Mouse (Mus musculus) frontal cortex, postnatal 14 days (tissue): ENCODE measurements around the gene Olfr70.

ENCODE experiments used
- DNase-seq, 2 experiments: peaks; one replicate each; pipeline ENCODE4 v3.0.0; 2022; ENCODE audit warnings: low spot score in 2 of 2

Olfr70 gene

DNA sequence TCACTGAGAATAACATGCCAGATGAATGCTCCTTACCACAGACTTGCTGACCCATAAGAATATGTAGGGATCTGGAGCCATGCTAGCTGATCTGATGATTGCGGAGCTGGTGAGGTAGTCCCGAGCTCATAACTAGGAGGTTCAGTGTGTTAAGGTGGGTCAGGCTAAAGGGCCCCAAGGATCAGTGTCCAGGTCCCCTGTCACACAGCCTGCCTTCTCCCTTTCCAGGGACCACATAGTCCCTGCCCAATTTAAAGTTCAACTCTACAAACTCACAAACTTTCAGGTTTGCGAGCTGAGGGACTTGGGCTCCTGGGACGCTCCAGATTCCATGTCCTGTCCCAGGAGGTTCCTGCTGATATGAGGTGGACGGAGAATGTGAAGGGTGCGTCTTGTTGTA lies at the start of gene Olfr70:
Gene Olfr70, minus strand, starts transcription at position 101 of the 400 bp plus-strand sequence.
- DNase-seq, result no peak

DNA sequence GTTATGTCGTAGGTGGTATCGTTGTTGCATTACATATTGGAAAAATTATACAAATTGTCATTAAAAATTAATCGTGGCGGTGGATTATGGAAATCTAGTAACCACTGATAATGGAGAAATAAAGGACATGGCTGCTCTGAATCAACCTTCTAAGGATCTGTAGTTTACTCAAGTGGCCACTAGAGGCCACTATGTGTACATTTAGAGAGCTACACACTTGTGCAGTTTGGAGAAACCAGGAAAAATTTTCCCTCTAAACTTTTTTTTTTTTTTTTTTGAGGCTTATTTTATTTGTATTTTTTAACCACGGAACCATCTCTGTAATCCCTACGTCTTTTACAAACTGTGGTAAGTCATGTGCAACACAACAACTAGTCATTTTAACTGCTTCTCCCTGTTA lies 44.6 kb upstream of the Olfr70 start:
- DNase-seq, result no peak

- no peak for DNase-seq
These were observed 42.5 kb upstream of the Olfr70 start for GRCm38 (mm10) chr4:43743099-43743498.

DNA sequence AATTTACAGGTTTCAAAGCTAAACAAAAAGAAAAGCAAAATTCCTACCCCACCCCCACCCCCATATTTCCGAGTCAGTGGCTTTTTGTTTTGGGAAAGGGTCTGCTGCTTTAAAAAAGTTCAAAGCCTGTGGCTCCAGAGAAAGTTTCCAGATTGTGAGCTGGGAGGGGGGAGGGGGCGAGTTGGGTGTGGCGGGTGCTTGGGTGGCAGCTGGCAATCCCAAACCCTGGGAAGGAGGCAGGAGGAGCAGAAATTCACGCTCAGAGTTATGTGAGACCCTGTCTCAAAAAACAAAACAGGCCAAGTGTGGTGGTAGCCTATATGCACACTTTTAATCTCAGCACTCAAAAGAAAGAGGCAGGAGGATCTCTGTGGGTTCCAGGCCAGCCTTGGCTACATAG lies 42.0 kb upstream of the Olfr70 start:
- DNase-seq, result no peak

- no peak for DNase-seq
These were observed 40.9 kb upstream of the Olfr70 start for GRCm38 (mm10) chr4:43741526-43741925.

- DNase-seq, result no peak
These were observed 38.5 kb upstream of the Olfr70 start for GRCm38 (mm10) chr4:43738989-43739674.

GRCm38 (mm10) chr4:43737144-43737543 lies 36.5 kb upstream of the Olfr70 start:
- no peak for DNase-seq

DNA sequence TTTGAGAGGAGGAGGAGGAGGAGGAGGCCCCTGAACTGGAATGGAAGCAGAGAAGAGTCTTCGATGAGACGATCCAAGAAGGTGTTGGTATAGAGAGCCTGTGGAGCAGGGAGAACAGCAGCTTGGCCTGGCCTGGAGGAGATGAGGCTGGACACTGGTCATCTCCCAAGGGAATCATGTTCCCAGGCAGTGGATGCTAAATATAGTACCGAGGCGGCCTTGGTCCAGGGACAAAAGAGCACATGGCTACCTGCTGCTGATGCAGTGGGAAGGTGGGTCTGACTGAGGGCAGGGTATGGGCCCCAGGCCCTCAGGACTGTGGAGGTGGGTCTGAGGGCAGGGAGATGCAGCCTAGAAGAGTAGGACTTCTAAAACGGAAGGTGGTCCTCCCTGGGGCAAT lies 32.6 kb upstream of the Olfr70 start:
- DNase-seq, result no peak

DNA sequence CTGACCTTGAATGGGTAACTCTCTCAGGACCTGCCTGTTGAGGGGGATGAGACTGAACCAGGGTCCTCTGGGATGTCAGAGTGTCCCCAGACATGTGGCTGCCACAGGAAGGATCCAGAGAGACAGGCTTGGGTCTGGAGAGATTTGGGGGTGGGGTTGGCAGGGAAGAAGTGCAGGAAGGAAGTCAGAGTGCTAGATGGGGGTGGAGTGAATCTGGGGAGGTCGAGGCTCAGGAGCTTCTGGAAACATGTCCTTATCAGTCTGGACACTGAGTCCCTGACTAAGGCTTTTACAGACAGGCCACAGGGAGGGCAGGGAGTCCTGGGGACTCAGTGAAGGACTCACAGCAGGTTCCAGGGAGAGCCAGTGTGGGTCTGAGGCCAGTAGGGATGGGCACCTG lies 31.6 kb upstream of the Olfr70 start:
- no peak for DNase-seq

DNA sequence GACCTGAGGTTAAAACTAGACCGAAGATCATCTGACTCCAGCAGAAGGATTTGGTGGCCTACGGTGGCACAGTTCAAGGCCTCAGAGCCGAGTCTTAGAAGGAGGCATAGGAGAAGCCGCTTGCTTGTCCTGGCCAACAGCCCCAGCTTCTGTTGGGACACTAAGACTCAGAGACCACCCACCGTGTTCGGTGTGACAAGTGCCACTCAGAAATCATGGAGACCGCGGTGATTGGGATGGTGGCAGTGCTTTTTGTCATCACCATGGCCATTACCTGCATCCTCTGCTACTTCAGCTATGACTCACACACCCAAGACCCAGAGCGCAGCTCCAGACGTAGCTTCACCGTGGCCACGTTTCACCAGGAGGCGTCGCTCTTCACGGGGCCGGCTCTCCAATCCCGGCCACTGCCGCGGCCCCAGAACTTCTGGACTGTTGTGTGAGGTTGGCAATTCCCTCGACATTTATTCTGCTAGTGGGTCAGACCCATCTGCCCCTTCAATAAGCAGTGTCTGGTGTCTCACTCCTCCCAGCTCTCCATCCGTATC lies 30.2 kb upstream of the Olfr70 start:
- DNase-seq, result no peak

GRCm38 (mm10) chr4:43729794-43730550 lies 29.4 kb upstream of the Olfr70 start, which contains the start of gene Spaar:
Spaar (plus strand) TSS chr4:43730034.
- DNase-seq, result no peak

- no peak for DNase-seq
These were observed 28.5 kb upstream of the Olfr70 start for GRCm38 (mm10) chr4:43729126-43729525.

- DNase-seq, result no peak
These were observed 28.0 kb upstream of the Olfr70 start for GRCm38 (mm10) chr4:43728576-43728954.

GRCm38 (mm10) chr4:43727718-43728575 lies 27.3 kb upstream of the Olfr70 start:
- DNase-seq, result no peak

GRCm38 (mm10) chr4:43726995-43727394 lies 26.4 kb upstream of the Olfr70 start, which contains the start of gene Hrct1:
Hrct1 (plus strand) TSS chr4:43727188.
- DNase-seq, result no peak

GRCm38 (mm10) chr4:43726228-43726993 lies 25.8 kb upstream of the Olfr70 start:
- DNase-seq, result no peak

GRCm38 (mm10) chr4:43724764-43725163 lies 24.2 kb upstream of the Olfr70 start:
- no peak for DNase-seq

DNA sequence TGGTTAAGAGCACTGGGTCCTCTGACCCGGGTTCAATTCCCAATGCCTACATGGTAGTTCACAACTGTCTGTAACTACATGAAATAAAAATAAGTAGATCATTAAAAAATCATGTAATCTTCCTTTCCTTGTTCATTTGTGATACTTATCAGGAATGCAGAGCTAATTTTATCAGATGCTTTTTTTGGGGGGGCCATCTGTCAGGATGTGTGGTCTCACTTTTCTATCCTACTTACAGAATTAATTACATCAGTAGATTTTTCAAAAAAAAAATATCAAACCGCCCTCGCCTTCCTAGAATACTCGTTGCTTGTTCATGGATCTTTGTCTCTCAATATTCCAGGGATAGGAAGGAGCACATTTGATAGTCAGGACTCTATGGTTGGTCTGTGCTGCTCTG lies 21.6 kb upstream of the Olfr70 start:
- no peak for DNase-seq

GRCm38 (mm10) chr4:43720491-43721228 lies 20.1 kb upstream of the Olfr70 start:
- DNase-seq, result no peak

DNA sequence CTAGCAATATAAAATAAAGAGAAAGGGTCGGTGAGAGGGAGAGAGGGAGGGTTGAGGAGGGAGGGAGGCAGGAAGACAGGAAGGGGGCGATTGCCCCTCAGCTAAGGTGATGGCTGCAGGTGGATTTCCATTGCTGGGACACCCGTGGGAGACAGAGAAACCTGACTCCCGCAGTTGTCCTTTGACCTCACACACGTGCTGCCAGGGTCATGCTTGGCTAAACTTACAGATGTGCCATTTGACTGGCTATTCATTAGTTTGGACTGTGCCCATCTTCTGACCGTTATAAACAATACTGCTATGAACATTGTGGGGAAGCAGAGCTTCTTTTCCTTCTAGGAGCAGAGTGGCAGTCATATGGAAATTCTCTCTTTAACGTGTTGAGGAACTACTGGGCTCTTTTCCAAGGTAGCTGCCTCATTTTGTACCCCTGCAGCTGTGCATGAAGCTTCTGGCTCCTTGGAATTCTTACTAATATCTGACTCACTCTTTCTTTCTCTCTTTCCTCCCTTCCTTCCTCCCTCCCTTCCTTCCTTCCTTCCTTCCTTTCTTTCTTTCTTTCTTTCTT lies 13.1 kb upstream of the Olfr70 start:
- no peak for DNase-seq
